Mouse (Mus musculus) limb, embryonic 11.5 days (tissue): ENCODE measurements around the gene Dazap2. TPM values are rescaled to one million over a fixed set of nuclear protein-coding genes. Genes with fewer than 3 reads are reported as not detected.

ENCODE experiments used
- ATAC-seq: fragments of 200-750 bp; cut with Nextera tagmentation; 2 replicates; pipeline ENCODE4 v1.8.0; 2017; ENCODE audit warnings: low read depth; ENCODE audit not compliant: insufficient number of reproducible peaks, low FRiP score, low TSS enrichment
- DNase-seq: peaks from one replicate; pipeline ENCODE4 v3.0.0-alpha.2; 2015; ENCODE audit warnings: low spot score
- H3K27ac ChIP-seq: fragments of 300-500 bp; sonication (generic); replicated peaks from 2 replicates; pipeline ENCODE4 v1.5.1; 2014; ENCODE audit warnings: low read depth, mild to moderate bottlenecking, low read length
- H3K27me3 ChIP-seq: fragments of 300-500 bp; sonication (generic); 2 replicates; pipeline ENCODE4 v1.6.1; 2014; ENCODE audit warnings: mild to moderate bottlenecking, low read length, mixed read lengths; ENCODE audit not compliant: control insufficient read depth, insufficient read depth
- H3K36me3 ChIP-seq: fragments of 300-500 bp; sonication (generic); 2 replicates; pipeline ENCODE4 v1.6.1; 2014; ENCODE audit warnings: mild to moderate bottlenecking, low read length, moderate library complexity, mixed read lengths; ENCODE audit not compliant: control insufficient read depth, insufficient read depth
- H3K4me1 ChIP-seq: fragments of 300-500 bp; sonication (generic); 2 replicates; pipeline ENCODE4 v1.6.1; 2014; ENCODE audit warnings: low read length, mixed read lengths; ENCODE audit not compliant: control insufficient read depth, insufficient read depth
- H3K4me2 ChIP-seq: fragments of 300-500 bp; sonication (generic); 2 replicates; pipeline ENCODE4 v1.6.1; 2014; ENCODE audit warnings: low read depth, mild to moderate bottlenecking, moderate library complexity; ENCODE audit not compliant: severe bottlenecking
- H3K4me3 ChIP-seq: fragments of 300-500 bp; sonication (generic); 2 replicates; pipeline ENCODE4 v1.5.1; 2014; ENCODE audit warnings: low read depth, low read length
- H3K9ac ChIP-seq: fragments of 300-500 bp; sonication (generic); 2 replicates; pipeline ENCODE4 v1.6.1; 2014; ENCODE audit warnings: mild to moderate bottlenecking, low read length
- H3K9me3 ChIP-seq: fragments of 300-500 bp; sonication (generic); 2 replicates; pipeline ENCODE4 v1.6.1; 2016; ENCODE audit warnings: low read length; ENCODE audit not compliant: control insufficient read depth
- WGBS: fragments of 180-500 bp; shearing (Covaris S2); extraction: QIAGEN DNeasy Blood & Tissue Kit; methylation state at CpG from one replicate; pipeline ENCODE4 v1.1.7; 2014; 5-methylcytosine and 5-hydroxymethylcytosine counted together
- polyA plus RNA-seq: library from polyadenylated mRNA; unstranded; fragments of >200 nt; fragmentation: Nextera tagmentation; extraction: Ambion mirVana; gene quantifications from 2 replicates; pipeline ENCODE4 v1.2.1, GENCODE M21; 2014

Dazap2 gene
- polyA plus RNA-seq, 1 experiment from 2014 or later, result 201 TPM

GRCm38 (mm10) chr15:100635851-100636645 lies 20.9 kb downstream of the Dazap2 start:
- no peak overlapping the region for H3K27ac ChIP-seq
- peaks cover 13% of the 10 kb centered on the region for H3K4me1 ChIP-seq
- 3% methylated on average over 33 of the region's 38 CpGs for WGBS
- H3K9me3 ChIP-seq, result no peaks in the 10 kb centered on the region
- H3K36me3 ChIP-seq, result no peaks in the 10 kb centered on the region
- no peak for ATAC-seq
- peaks cover 43% of the 10 kb centered on the region for H3K27me3 ChIP-seq
- H3K4me2 ChIP-seq, result peak overlapping the region; percentile 89
- DNase-seq, result peak; percentile 47
- H3K4me3 ChIP-seq, result peak overlapping the region; percentile 50
- peak overlapping the region; percentile 47; the same call in 1 of the 2 replicates for H3K9ac ChIP-seq

- peak within 1 kb of the TSS; percentile 50 for H3K4me3 ChIP-seq
- peaks cover 13% of the 10 kb centered on the region for H3K4me1 ChIP-seq
- H3K9me3 ChIP-seq, result no peaks in the 10 kb centered on the region
- WGBS, result under 1% methylated on average over 49 of the region's 77 CpGs
- no peaks in the 10 kb centered on the region for H3K36me3 ChIP-seq
- no peak for ATAC-seq
- H3K4me2 ChIP-seq, result peak within 1 kb of the TSS; percentile 89
- peak within 1 kb of the TSS; percentile 47; the same call in 1 of the 2 replicates for H3K9ac ChIP-seq
- no peak within 1 kb of the TSS for H3K27ac ChIP-seq
- H3K27me3 ChIP-seq, result peaks cover 43% of the 10 kb centered on the region
- peak; percentile 56 for DNase-seq
These were observed 21.8 kb downstream of the Dazap2 start, which contains the start of gene Smagp for GRCm38 (mm10) chr15:100636700-100637501. Smagp (minus strand) TSS chr15:100636940.

- H3K4me3 ChIP-seq, result no peak overlapping the region
- no peak overlapping the region for H3K4me2 ChIP-seq
- no peak overlapping the region for H3K9ac ChIP-seq
- 15% methylated on average over 6 of the region's 6 CpGs for WGBS
- H3K9me3 ChIP-seq, result no peaks in the 10 kb centered on the region
- peaks cover 13% of the 10 kb centered on the region for H3K4me1 ChIP-seq
- no peak overlapping the region for H3K27ac ChIP-seq
- H3K27me3 ChIP-seq, result peaks cover 43% of the 10 kb centered on the region
- ATAC-seq, result no peak
- no peak for DNase-seq
- no peaks in the 10 kb centered on the region for H3K36me3 ChIP-seq
These were observed 22.5 kb downstream of the Dazap2 start for GRCm38 (mm10) chr15:100637661-100638060.

DNA sequence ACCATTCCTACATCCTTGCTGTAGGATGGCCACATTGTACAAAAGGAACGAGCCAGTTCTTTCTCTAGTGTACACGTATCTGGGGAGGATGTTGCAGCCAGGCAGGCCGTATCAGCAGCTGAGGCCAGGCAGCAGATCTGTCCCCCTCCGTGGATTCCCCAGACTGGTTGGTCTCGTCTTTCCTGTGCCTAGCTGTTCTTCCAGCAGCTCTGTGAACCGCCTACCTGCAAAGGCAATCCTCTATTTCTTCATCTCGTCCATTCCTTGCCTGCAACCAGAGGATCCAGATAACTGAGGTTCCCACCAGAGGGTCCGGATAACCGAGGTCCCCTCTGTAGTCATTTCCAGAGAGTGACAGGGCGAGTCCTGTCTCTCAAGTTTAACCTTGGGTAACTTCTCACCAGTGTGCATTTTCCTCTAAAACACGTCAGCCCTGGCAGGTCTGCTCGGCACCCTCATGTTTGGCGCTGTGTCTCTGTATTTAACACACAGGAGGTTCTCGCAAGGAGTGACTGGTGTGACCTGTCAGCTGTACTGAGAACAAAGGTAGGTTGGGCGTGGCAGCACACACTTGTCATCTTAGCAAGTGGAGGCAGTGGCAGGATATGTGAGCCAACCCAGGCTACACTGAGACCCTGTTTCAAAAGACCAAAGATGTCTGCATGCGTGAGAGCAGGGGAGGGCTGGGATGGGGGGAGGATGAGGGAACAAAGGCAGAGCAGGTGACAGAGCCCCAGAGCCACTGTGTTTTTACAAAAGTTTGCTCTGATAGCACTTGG lies 25.0 kb downstream of the Dazap2 start:
- WGBS, result 77% methylated on average over 16 of the region's 16 CpGs
- H3K4me2 ChIP-seq, result no peak overlapping the region
- no peak overlapping the region for H3K27ac ChIP-seq
- no peak for DNase-seq
- no peak for ATAC-seq
- H3K9me3 ChIP-seq, result no peaks in the 10 kb centered on the region
- no peak overlapping the region for H3K9ac ChIP-seq
- H3K4me1 ChIP-seq, result peaks cover 13% of the 10 kb centered on the region
- H3K36me3 ChIP-seq, result no peaks in the 10 kb centered on the region
- peaks cover 34% of the 10 kb centered on the region for H3K27me3 ChIP-seq
- no peak overlapping the region for H3K4me3 ChIP-seq

DNA sequence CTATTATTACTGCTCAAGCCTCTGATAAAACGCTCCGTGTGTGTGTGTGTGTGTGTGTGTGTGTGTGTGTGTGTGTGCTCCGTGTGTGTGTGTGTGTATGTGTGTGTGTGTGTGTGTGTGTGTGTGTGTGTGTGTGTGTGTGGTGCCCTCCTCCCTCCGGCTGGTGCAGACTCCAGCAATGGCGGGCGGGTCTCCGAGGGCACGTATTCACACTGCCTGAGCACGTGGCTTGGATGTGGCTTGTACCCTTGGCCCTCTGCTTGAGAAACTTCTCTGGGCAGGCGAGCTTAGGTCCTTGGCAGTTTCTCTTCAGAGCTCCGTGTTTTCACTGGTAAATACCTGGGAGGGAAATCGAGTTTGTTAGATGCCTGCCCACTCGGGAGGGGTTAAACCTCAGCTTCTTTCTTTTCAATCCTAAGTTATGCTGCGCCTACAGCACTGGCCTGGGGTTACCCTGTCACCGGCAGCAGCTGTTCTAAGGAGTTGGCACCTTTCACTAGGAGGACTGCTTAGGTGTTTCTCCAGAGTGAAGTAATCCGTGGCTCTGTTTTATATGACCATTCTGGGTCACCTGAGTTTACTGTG lies 26.2 kb downstream of the Dazap2 start:
- DNase-seq (no peak), ATAC-seq (no peak)
- H3K27me3 ChIP-seq, result peaks cover 22% of the 10 kb centered on the region
- no peak overlapping the region for H3K9ac ChIP-seq
- H3K4me2 ChIP-seq, result no peak overlapping the region
- no peaks in the 10 kb centered on the region for H3K36me3 ChIP-seq
- no peak overlapping the region for H3K4me3 ChIP-seq
- peaks cover 10% of the 10 kb centered on the region for H3K4me1 ChIP-seq
- no peak overlapping the region for H3K27ac ChIP-seq
- 72% methylated on average over 16 of the region's 16 CpGs for WGBS
- H3K9me3 ChIP-seq, result no peaks in the 10 kb centered on the region

GRCm38 (mm10) chr15:100642451-100642850 lies 27.3 kb downstream of the Dazap2 start:
- ATAC-seq (no peak), DNase-seq (no peak)
- no peak overlapping the region for H3K4me2 ChIP-seq
- H3K36me3 ChIP-seq, result no peaks in the 10 kb centered on the region
- H3K27me3 ChIP-seq, result peaks cover 12% of the 10 kb centered on the region; the same call in 1 of the 2 replicates
- WGBS, result 87% methylated on average over 7 of the region's 7 CpGs
- H3K4me3 ChIP-seq, result no peak overlapping the region
- H3K9me3 ChIP-seq, result no peaks in the 10 kb centered on the region
- no peak overlapping the region for H3K9ac ChIP-seq
- H3K27ac ChIP-seq, result no peak overlapping the region
- no peaks in the 10 kb centered on the region for H3K4me1 ChIP-seq

GRCm38 (mm10) chr15:100646161-100646560 lies 31.0 kb downstream of the Dazap2 start:
- Histone ChIP-seq H3K36me3 (no peaks in the 10 kb centered on the region), H3K27me3 (no peaks in the 10 kb centered on the region), H3K4me2 (no peak overlapping the region), H3K27ac (no peak overlapping the region), H3K4me1 (no peaks in the 10 kb centered on the region), H3K9ac (no peak overlapping the region), H3K4me3 (no peak overlapping the region), H3K9me3 (no peaks in the 10 kb centered on the region)
- 68% methylated on average over 6 of the region's 6 CpGs for WGBS
- ATAC-seq (no peak), DNase-seq (no peak)

DNA sequence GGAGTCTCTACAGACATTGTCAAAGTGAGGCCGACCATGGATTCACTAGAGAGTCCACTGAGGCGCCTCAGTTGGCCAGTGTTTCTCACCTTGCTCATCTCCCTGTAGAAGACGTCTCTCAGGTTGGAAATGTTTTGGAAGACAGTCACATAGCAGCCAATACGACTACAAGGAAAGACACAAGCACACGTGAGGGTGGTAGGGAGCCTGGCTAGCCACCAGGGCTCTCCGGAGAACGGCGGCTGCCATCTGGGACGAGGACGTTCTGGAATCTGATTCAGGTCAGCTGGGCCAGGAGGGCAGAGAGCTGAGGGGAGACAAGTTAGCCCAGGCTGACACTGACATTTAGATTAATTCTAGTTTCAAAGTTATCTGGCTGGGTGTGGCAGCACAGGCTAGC lies 35.0 kb downstream of the Dazap2 start:
- H3K36me3 ChIP-seq, result no peaks in the 10 kb centered on the region
- H3K9ac ChIP-seq, result no peak overlapping the region
- H3K27me3 ChIP-seq, result no peaks in the 10 kb centered on the region
- no peaks in the 10 kb centered on the region for H3K4me1 ChIP-seq
- DNase-seq, result no peak
- no peaks in the 10 kb centered on the region for H3K9me3 ChIP-seq
- H3K4me2 ChIP-seq, result no peak overlapping the region
- WGBS, result 85% methylated on average over 10 of the region's 10 CpGs
- H3K27ac ChIP-seq, result no peak overlapping the region
- H3K4me3 ChIP-seq, result no peak overlapping the region
- ATAC-seq, result no peak
